ENCODE assay signal across 19 mouse cellular contexts in genomic region chr9:68978656-68979055, GRCm38 (mm10).
A peak's percentile ranks its signal among the peaks of the same experiment; 100 is the strongest.
DNase-seq lines count a peak whose midpoint lies in the region; TF ChIP-seq lines count a peak whose summit lies in the region.
"Had no signal": no experiment of that assay in that cellular context is flagged by ENCODE, and none has a peak within 500 bp of the region (broad histone marks: within the 10 kb centered on the region; RNA-seq: fewer than 3 reads in every experiment).

No protein-coding gene starts in this region.

- intact Hi-C loops in gastrocnemius, adult 2 months (cut with DNase I), result loop anchor here (5.0 kb wide), 1 partner anchor 319 kb away; no protein-coding TSS in a partner anchor

- no peak overlapping the region for H3K27ac ChIP-seq in gastrocnemius, adult 2 months
- H3K27ac ChIP-seq: embryonic facial prominence, embryonic 10.5 days; embryonic facial prominence, embryonic 13.5 days; forebrain, embryonic 12.5 days; forebrain, embryonic 15.5 days; hindbrain, embryonic 12.5 days; hindbrain, embryonic 15.5 days had no signal

- DNase-seq in cerebellum, adult 11-12 months, result peak; percentile 47
- no peak for DNase-seq in cerebellum, adult 8-10 months
- DNase-seq in cerebellum, adult 9-10 months, result peak; percentile 61
- peak; percentile 46 to 62 for DNase-seq in cerebellum, postnatal 25 days
- no peak for DNase-seq in right cerebral cortex, postnatal 14 days
- no peak for DNase-seq in gastrocnemius, adult 2 months
- DNase-seq: adrenal gland, adult 2 months; adrenal gland, postnatal 14 days; embryo, embryonic 11 days; gastrocnemius, postnatal 14 days; heart, adult 11 months; kidney, adult 2 months had no signal

- H3K4me3 ChIP-seq in gastrocnemius, adult 2 months, result no peak overlapping the region
- H3K4me3 ChIP-seq: embryonic facial prominence, embryonic 10.5 days; embryonic facial prominence, embryonic 13.5 days; erythroblast, embryonic 14.5 days; forebrain, embryonic 12.5 days; forebrain, embryonic 15.5 days; hindbrain, embryonic 12.5 days; hindbrain, embryonic 15.5 days had no signal

- no peak for TF ChIP-seq CTCF in gastrocnemius, adult 2 months (IDR thresholded peaks at IDR 0.05)

Comparison
In these comparisons a context has a peak if more than half of its experiments do, and no peak if none do; other contexts are left out.
1. DNase-seq: peak in cerebellum, adult 11-12 months (single experiment), cerebellum, adult 9-10 months (single experiment) and cerebellum, postnatal 25 days (2 of 2); none in cerebellum, adult 8-10 months (single experiment), right cerebral cortex, postnatal 14 days (single experiment) and gastrocnemius, adult 2 months (single experiment).